7 mouse cellular contexts compared by ENCODE assay signal in the genomic region with DNA sequence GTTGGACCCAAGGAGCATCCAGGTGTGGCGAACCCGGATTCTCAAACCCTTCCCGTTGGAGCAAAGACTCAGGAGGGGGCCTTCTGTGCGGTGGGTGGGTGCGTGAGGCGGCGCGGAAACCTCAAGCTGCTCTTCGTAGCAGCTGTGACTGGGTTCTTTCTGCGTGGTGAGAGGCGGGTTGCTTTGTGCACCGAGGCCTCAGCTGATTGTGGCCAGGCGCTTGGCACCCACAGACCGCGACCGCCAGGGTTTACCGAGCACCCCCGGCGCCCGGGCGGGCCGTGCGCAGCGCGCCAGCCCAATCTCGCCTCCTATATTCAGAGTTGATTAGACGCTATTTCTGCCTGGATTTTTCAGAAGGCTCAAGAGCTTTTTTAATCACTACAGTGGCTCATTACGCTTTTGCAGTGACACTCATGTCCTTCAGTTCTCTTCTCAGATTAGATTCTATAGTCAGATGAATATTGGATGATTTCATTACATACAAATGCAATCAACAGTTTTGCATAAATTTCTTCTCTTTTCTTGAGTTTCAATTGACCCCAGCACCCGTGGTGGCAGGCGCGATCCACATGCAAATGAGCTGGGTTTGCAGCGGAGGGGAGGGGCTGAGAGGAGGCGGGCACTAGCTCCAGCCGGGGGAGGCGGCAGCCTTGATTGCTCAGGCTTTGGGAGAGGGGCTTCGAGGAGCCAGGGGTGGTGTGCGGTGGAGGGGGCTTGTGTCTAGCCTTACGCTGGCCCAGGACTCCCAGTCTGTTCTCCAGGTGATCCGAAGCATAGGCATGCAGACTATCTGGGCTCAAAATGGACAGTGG. TPM values are rescaled to one million over a fixed set of nuclear protein-coding genes. Genes with fewer than 3 reads are reported as not detected.
DNase-seq lines count a peak whose midpoint lies in the region; ATAC-seq and TF ChIP-seq lines count a peak whose summit lies in the region.

No protein-coding gene starts in this region.

- H3K4me3 ChIP-seq in lung, embryonic 15.5 days: peak overlapping the region; percentile 28
- H3K4me3 ChIP-seq in brown adipose tissue, adult 24 weeks (ENCODE audit: insufficient read depth, low read depth, low read length): peak overlapping the region; percentile 43
- peak overlapping the region; percentile 51 for H3K4me3 ChIP-seq in heart, embryonic 16.5 days (ENCODE audit: low read length)
- H3K4me3 ChIP-seq in limb, embryonic 13.5 days: peak overlapping the region; percentile 44
- peak overlapping the region; percentile 12 for H3K4me3 ChIP-seq in myocyte
- H3K4me3 ChIP-seq in stomach, embryonic 16.5 days (replicated peaks; ENCODE audit: low read length): peak overlapping the region; percentile 41

- no peaks in the 10 kb centered on the region for H3K36me3 ChIP-seq in lung, embryonic 15.5 days
- H3K36me3 ChIP-seq in heart, embryonic 16.5 days (ENCODE audit: control insufficient read depth, insufficient read depth): no peaks in the 10 kb centered on the region
- no peaks in the 10 kb centered on the region for H3K36me3 ChIP-seq in limb, embryonic 13.5 days
- no peaks in the 10 kb centered on the region for H3K36me3 ChIP-seq in myocyte (ENCODE audit: control insufficient read depth, insufficient read depth)
- no peaks in the 10 kb centered on the region for H3K36me3 ChIP-seq in stomach, embryonic 16.5 days (ENCODE audit: control insufficient read depth, insufficient read depth, low read length)

- no peaks in the 10 kb centered on the region for H3K9me3 ChIP-seq in lung, embryonic 15.5 days
- H3K9me3 ChIP-seq in heart, embryonic 16.5 days (replicated peaks; ENCODE audit: control insufficient read depth, low read length): no peaks in the 10 kb centered on the region
- no peaks in the 10 kb centered on the region for H3K9me3 ChIP-seq in limb, embryonic 13.5 days
- H3K9me3 ChIP-seq in stomach, embryonic 16.5 days (replicated peaks; ENCODE audit: control insufficient read depth, low read length): no peaks in the 10 kb centered on the region

- TF ChIP-seq POLR2A in myocyte (IDR thresholded peaks at IDR 0.05; ENCODE audit: insufficient read length, low read depth): no peak

- no peak overlapping the region for H3ac ChIP-seq in myocyte (ENCODE audit: control insufficient read depth, insufficient read length)

- ATAC-seq in lung, embryonic 15.5 days (ENCODE audit: borderline replicate concordance, extremely low read depth, low FRiP score, low TSS enrichment): 0 out of 2 replicates have a peak, but pooled peaks have one; percentile 15
- peak; percentile 59; the same call in 1 of the 2 replicates for ATAC-seq in heart, embryonic 16.5 days (replicated peaks; ENCODE audit: extremely low read depth, insufficient read depth, low FRiP score)
- 0 out of 2 replicates have a peak, but pooled peaks have one; percentile 26 for ATAC-seq in limb, embryonic 13.5 days (ENCODE audit: low FRiP score, low read depth)
- ATAC-seq in stomach, embryonic 16.5 days (ENCODE audit: insufficient read depth, low FRiP score): no peak

- peak overlapping the region; percentile 67 for H3K4me2 ChIP-seq in lung, embryonic 15.5 days
- peak overlapping the region; percentile 83 for H3K4me2 ChIP-seq in heart, embryonic 16.5 days (ENCODE audit: low read depth, low read length)
- H3K4me2 ChIP-seq in limb, embryonic 13.5 days (replicated peaks): peak overlapping the region; percentile 80
- peak overlapping the region; percentile 99 for H3K4me2 ChIP-seq in myocyte (ENCODE audit: low read depth)
- peak overlapping the region; percentile 76 for H3K4me2 ChIP-seq in stomach, embryonic 16.5 days (ENCODE audit: low read depth, low read length)

- WGBS in lung, embryonic 15.5 days: 2% methylated on average over 39 of the region's 39 CpGs
- WGBS in heart, embryonic 16.5 days: under 1% methylated on average over 39 of the region's 39 CpGs
- WGBS in limb, embryonic 13.5 days: 2% methylated on average over 39 of the region's 39 CpGs
- WGBS in stomach, embryonic 16.5 days: 3% methylated on average over 39 of the region's 39 CpGs

- H3K27ac ChIP-seq in lung, embryonic 15.5 days: no peak overlapping the region
- H3K27ac ChIP-seq in brown adipose tissue, adult 24 weeks (replicated peaks; ENCODE audit: low read depth, low read length): no peak overlapping the region
- no peak overlapping the region for H3K27ac ChIP-seq in heart, embryonic 16.5 days (ENCODE audit: low read length)
- no peak overlapping the region for H3K27ac ChIP-seq in limb, embryonic 13.5 days
- H3K27ac ChIP-seq in stomach, embryonic 16.5 days (ENCODE audit: low read length): no peak overlapping the region

- H3K79me2 ChIP-seq in myocyte (ENCODE audit: control insufficient read depth, insufficient read depth): no peaks in the 10 kb centered on the region

- H3K9ac ChIP-seq in lung, embryonic 15.5 days: 0 out of 2 replicates have a peak overlapping the region, but pooled peaks have one; percentile 10
- peak overlapping the region; percentile 18 for H3K9ac ChIP-seq in heart, embryonic 16.5 days (ENCODE audit: low read length)
- peak overlapping the region; percentile 63 for H3K9ac ChIP-seq in limb, embryonic 13.5 days
- peak overlapping the region; percentile 54 for H3K9ac ChIP-seq in stomach, embryonic 16.5 days (ENCODE audit: low read length)

- H3K27me3 ChIP-seq in lung, embryonic 15.5 days: peaks cover 53% of the 10 kb centered on the region
- H3K27me3 ChIP-seq in heart, embryonic 16.5 days (ENCODE audit: control insufficient read depth, insufficient read depth, low read length): peaks cover 30% of the 10 kb centered on the region
- H3K27me3 ChIP-seq in limb, embryonic 13.5 days: peaks cover 74% of the 10 kb centered on the region
- H3K27me3 ChIP-seq in myocyte (ENCODE audit: control insufficient read depth, insufficient read depth, insufficient read length): no peaks in the 10 kb centered on the region
- peaks cover 22% of the 10 kb centered on the region for H3K27me3 ChIP-seq in stomach, embryonic 16.5 days (ENCODE audit: control insufficient read depth, insufficient read depth, low read length)

- H3K4me1 ChIP-seq in lung, embryonic 15.5 days: peaks cover 45% of the 10 kb centered on the region
- peaks cover 6% of the 10 kb centered on the region for H3K4me1 ChIP-seq in brown adipose tissue, adult 24 weeks (ENCODE audit: control insufficient read depth, insufficient read depth, insufficient read length, low read length)
- H3K4me1 ChIP-seq in heart, embryonic 16.5 days (ENCODE audit: control insufficient read depth, insufficient read depth, low read length): peaks cover 20% of the 10 kb centered on the region
- H3K4me1 ChIP-seq in limb, embryonic 13.5 days: peaks cover 39% of the 10 kb centered on the region
- peaks cover 35% of the 10 kb centered on the region for H3K4me1 ChIP-seq in stomach, embryonic 16.5 days (ENCODE audit: control insufficient read depth, insufficient read depth, low read length)

- no peak for DNase-seq in lung, postnatal 14 days

TF ChIP-seq in myocyte, 11 proteins besides CTCF, POLR2A, EP300 and RAD21:
- TF ChIP-seq E2F4 (IDR thresholded peaks at IDR 0.05; ENCODE audit: insufficient read depth) (no peak), MAX (IDR thresholded peaks at IDR 0.05; ENCODE audit: low read depth) (no peak), TCF3 (IDR thresholded peaks at IDR 0.05; ENCODE audit: insufficient read length, low read depth) (no peak), REST (IDR thresholded peaks at IDR 0.05; ENCODE audit: insufficient read depth, insufficient read length) (no peak), SRF (IDR thresholded peaks at IDR 0.05; ENCODE audit: control insufficient read depth, insufficient read length, low read depth) (no peak), CEBPB (IDR thresholded peaks at IDR 0.05; ENCODE audit: insufficient read depth, poor library complexity, severe bottlenecking) (no peak), TCF12 (IDR thresholded peaks at IDR 0.05; ENCODE audit: insufficient read depth, poor library complexity, severe bottlenecking) (no peak), USF1 (IDR thresholded peaks at IDR 0.05; ENCODE audit: low read depth) (no peak), MYOG (IDR thresholded peaks at IDR 0.05; ENCODE audit: control insufficient read depth in 1 of 3, insufficient read depth in 1 of 3, insufficient read length in 2 of 3, low read depth in 2 of 3) (peak in 1 of 3 experiments; percentile 59), POLR2AphosphoS2 (IDR thresholded peaks at IDR 0.05; ENCODE audit: insufficient read length, low read depth) (no peak), MYOD1 (IDR thresholded peaks at IDR 0.05; ENCODE audit: control insufficient read depth in 1 of 3, insufficient read length in 2 of 3, low read depth in 2 of 3) (peak in 1 of 3 experiments; percentile 37)

RNA-seq across cellular contexts. Expression of a gene that starts 27.0 kb away (rescaled TPM):
- polyA plus RNA-seq in lung, embryonic 15.5 days (2015; fragmentation: Nextera tagmentation; extraction: Ambion mirVana): 48.9 and 54.9 TPM in 2 replicates
- 1.8 and 2.3 TPM in 2 replicates for polyA plus RNA-seq in brown adipose tissue, adult 24 weeks (2012; ENCODE audit: insufficient read depth, insufficient read length, missing spikeins)
- 21.9 and 26.2 TPM in 2 replicates for polyA plus RNA-seq in heart, embryonic 16.5 days (2015; fragmentation: Nextera tagmentation; extraction: Ambion mirVana)
- polyA plus RNA-seq in limb, embryonic 13.5 days (2015; fragmentation: Nextera tagmentation; extraction: Ambion mirVana): 8.7 and 9.1 TPM in 2 replicates
- polyA plus RNA-seq in myocyte (2012; fragmentation: generic; extraction: Trizol): 122 TPM
- 35.1 and 37.5 TPM in 2 replicates for polyA plus RNA-seq in stomach, embryonic 16.5 days (2015; fragmentation: Nextera tagmentation; extraction: Ambion mirVana)

Comparison
In these comparisons a context has a peak if more than half of its experiments do, and no peak if none do; other contexts are left out.
1. H3K9ac ChIP-seq: peak in every context shown above with its lines; median percentile 63 in limb, embryonic 13.5 days; 54 in stomach, embryonic 16.5 days; 18 in heart, embryonic 16.5 days; 10 in lung, embryonic 15.5 days.